Mouse (Mus musculus): ENCODE data around the gene Dtd1. TPM values are rescaled to one million over a fixed set of nuclear protein-coding genes. Genes with fewer than 3 reads are reported as not detected.

The Dtd1 gene
- polyA plus RNA-seq, 1 experiment = 44.7 TPM

DNA sequence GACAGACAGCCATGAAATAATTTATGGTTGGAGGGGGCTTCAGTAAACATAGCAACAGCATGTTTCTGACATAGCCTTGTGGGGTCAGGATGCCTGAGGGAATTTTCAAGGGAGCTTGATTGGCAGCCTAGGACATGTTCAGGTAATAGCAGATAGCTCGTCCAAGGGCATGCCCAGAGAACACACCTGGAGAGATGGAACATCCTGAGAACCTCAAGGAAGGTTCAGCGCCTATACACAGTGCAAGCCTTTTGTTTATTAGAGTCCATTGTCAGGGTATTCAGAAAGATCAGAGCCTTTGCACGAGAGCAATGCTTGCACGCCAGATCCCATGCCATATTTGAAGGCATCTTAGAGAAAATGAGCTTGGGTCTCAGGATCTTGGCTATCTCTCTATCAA is 175.9 kb downstream of the Dtd1 start:
- Histone ChIP-seq H3K9me3 (replicated peaks; ENCODE audit: control insufficient read depth, insufficient read depth, low read length, poor library complexity, severe bottlenecking) (no peaks in the 10 kb centered on the region), H3K27ac (ENCODE audit: insufficient read depth, low read length) (no peak overlapping the region), H3K27me3 (ENCODE audit: control insufficient read depth, insufficient read depth, low read length, poor library complexity, severe bottlenecking) (no peaks in the 10 kb centered on the region), H3K36me3 (ENCODE audit: control insufficient read depth, insufficient read depth, low read length, poor library complexity, severe bottlenecking) (no peaks in the 10 kb centered on the region), H3K9ac (ENCODE audit: low read depth, poor library complexity, severe bottlenecking) (no peak overlapping the region), H3K4me3 (ENCODE audit: low read depth, low read length) (no peak overlapping the region), H3K4me1 (ENCODE audit: control insufficient read depth, insufficient read depth, low read length) (no peaks in the 10 kb centered on the region)
- TF ChIP-seq POLR2A (IDR thresholded peaks at IDR 0.05; ENCODE audit: insufficient read depth, low read length) (no peak), EP300 (IDR thresholded peaks at IDR 0.05; ENCODE audit: insufficient read depth, low read depth, low read length) (no peak), CTCF (IDR thresholded peaks at IDR 0.05; ENCODE audit: low read depth, low read length) (no peak)

DNA sequence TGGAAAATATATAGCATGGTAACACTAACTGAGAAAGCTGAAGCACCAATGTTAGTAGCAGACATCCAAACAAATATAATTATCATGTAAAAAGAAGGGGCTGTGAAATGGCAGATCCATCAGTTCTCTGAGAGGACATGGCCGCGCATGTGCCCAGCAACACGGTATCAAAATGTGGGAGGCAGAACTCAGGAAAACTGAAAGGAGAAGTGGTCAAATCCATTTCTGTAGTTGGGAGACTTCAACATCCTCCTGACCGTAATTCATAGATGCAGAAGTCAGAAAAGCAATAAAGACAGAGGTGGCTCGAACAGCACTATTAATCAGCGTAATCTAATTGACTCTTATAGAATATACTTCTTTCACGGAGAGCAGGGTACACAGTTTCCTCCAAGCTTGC is 179.6 kb downstream of the Dtd1 start:
- no peaks in the 10 kb centered on the region for H3K4me1 ChIP-seq (ENCODE audit: control insufficient read depth, insufficient read depth, low read length)
- H3K4me3 ChIP-seq (ENCODE audit: low read depth, low read length) = no peak overlapping the region
- no peaks in the 10 kb centered on the region for H3K27me3 ChIP-seq (ENCODE audit: control insufficient read depth, insufficient read depth, low read length, poor library complexity, severe bottlenecking)
- no peaks in the 10 kb centered on the region for H3K36me3 ChIP-seq (ENCODE audit: control insufficient read depth, insufficient read depth, low read length, poor library complexity, severe bottlenecking)
- H3K9me3 ChIP-seq (replicated peaks; ENCODE audit: control insufficient read depth, insufficient read depth, low read length, poor library complexity, severe bottlenecking) = no peaks in the 10 kb centered on the region
- no peak overlapping the region for H3K9ac ChIP-seq (ENCODE audit: low read depth, poor library complexity, severe bottlenecking)
- no peak overlapping the region for H3K27ac ChIP-seq (ENCODE audit: insufficient read depth, low read length)
- TF ChIP-seq EP300 (IDR thresholded peaks at IDR 0.05; ENCODE audit: insufficient read depth, low read depth, low read length) = no peak
- TF ChIP-seq POLR2A (IDR thresholded peaks at IDR 0.05; ENCODE audit: insufficient read depth, low read length) = no peak
- TF ChIP-seq CTCF (IDR thresholded peaks at IDR 0.05; ENCODE audit: low read depth, low read length) = no peak

DNA sequence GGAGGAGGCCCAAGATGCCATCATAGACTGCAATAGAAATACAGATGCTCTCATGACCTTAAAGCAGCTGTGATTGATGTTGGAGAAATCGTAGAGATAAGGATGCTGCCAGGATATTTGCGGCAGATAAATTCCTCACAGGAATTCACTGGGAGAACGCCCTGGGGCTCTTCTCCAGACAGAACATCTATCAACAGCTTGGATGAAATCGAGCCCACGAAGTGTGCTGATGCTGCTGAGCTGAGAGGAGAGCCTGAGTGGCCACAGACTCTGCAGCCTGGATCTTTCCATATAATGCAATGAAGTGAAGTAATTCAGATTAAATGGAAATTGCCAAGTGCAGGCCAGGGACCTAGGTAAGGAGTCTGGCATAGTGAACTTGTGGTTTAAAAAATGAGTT is 181.0 kb downstream of the Dtd1 start:
- H3K4me1 ChIP-seq (ENCODE audit: control insufficient read depth, insufficient read depth, low read length) = no peaks in the 10 kb centered on the region
- no peak overlapping the region for H3K27ac ChIP-seq (ENCODE audit: insufficient read depth, low read length)
- H3K27me3 ChIP-seq (ENCODE audit: control insufficient read depth, insufficient read depth, low read length, poor library complexity, severe bottlenecking) = no peaks in the 10 kb centered on the region
- H3K4me3 ChIP-seq (ENCODE audit: low read depth, low read length) = no peak overlapping the region
- H3K9me3 ChIP-seq (replicated peaks; ENCODE audit: control insufficient read depth, insufficient read depth, low read length, poor library complexity, severe bottlenecking) = no peaks in the 10 kb centered on the region
- TF ChIP-seq EP300 (IDR thresholded peaks at IDR 0.05; ENCODE audit: insufficient read depth, low read depth, low read length) (no peak), POLR2A (IDR thresholded peaks at IDR 0.05; ENCODE audit: insufficient read depth, low read length) (no peak)
- no peaks in the 10 kb centered on the region for H3K36me3 ChIP-seq (ENCODE audit: control insufficient read depth, insufficient read depth, low read length, poor library complexity, severe bottlenecking)
- H3K9ac ChIP-seq (ENCODE audit: low read depth, poor library complexity, severe bottlenecking) = no peak overlapping the region

DNA sequence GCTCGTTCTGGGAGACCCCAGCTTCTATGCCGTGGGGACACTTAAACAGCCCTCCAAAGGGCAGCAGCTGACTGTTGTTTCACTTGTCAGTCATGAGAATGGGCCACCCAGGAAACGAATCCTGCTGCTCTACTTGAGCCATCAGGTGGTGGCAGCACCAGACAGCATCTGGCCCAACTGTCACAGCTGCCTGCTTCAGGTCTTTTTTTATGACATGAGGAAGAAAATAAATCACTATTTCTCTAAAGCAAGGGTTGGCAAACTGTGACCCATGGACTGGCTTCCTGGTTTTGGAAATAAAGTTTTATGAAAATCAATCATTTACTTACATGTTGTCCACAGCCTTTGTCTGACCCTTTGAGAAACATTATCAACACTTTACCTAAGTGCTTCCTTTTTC is 182.2 kb downstream of the Dtd1 start:
- Histone ChIP-seq H3K4me1 (ENCODE audit: control insufficient read depth, insufficient read depth, low read length) (no peaks in the 10 kb centered on the region), H3K9ac (ENCODE audit: low read depth, poor library complexity, severe bottlenecking) (no peak overlapping the region), H3K4me3 (ENCODE audit: low read depth, low read length) (no peak overlapping the region), H3K36me3 (ENCODE audit: control insufficient read depth, insufficient read depth, low read length, poor library complexity, severe bottlenecking) (no peaks in the 10 kb centered on the region), H3K27me3 (ENCODE audit: control insufficient read depth, insufficient read depth, low read length, poor library complexity, severe bottlenecking) (no peaks in the 10 kb centered on the region), H3K9me3 (replicated peaks; ENCODE audit: control insufficient read depth, insufficient read depth, low read length, poor library complexity, severe bottlenecking) (no peaks in the 10 kb centered on the region), H3K27ac (ENCODE audit: insufficient read depth, low read length) (no peak overlapping the region)
- TF ChIP-seq CTCF (IDR thresholded peaks at IDR 0.05; ENCODE audit: low read depth, low read length) (peak; percentile 8), EP300 (IDR thresholded peaks at IDR 0.05; ENCODE audit: insufficient read depth, low read depth, low read length) (no peak), POLR2A (IDR thresholded peaks at IDR 0.05; ENCODE audit: insufficient read depth, low read length) (no peak)

DNA sequence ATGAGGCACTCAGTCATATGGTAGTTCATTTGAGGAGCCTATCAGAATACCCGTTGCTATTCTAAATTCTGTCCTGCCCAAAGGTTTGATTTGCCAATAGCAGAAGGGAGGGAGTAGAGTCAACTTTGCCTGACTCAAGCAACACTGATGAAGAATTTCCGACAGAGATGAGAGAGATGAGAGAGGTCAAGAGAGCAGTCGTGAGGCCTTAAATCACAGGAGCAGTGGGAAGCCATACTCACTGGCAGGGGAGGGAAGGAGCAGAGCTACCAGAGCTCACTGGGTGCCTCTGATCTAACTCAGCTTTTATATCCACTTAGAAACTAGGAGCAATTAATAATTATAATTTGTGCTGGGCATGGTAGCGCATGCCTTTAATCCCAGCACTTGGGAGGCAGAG is 182.8 kb downstream of the Dtd1 start:
- Histone ChIP-seq H3K36me3 (ENCODE audit: control insufficient read depth, insufficient read depth, low read length, poor library complexity, severe bottlenecking) (no peaks in the 10 kb centered on the region), H3K27me3 (ENCODE audit: control insufficient read depth, insufficient read depth, low read length, poor library complexity, severe bottlenecking) (no peaks in the 10 kb centered on the region)

DNA sequence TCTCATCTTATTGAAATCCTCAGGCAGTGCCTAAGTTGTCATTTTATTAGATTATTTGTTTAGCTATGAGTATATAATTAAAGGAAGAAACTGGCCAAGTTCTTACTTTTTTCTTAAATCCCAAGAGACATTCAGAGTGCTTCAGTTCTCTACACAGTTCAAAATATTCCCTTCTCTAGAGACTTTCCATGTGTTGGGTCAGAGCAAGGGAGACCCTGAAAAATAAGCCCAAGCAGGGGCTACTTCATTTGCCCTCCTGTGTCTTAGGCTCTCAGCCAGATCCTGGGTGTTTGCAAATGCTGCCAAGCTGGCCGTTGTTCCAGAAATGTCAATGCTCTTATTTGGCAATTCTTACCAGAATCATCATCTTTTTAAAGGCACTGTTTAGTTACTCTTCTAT is 183.5 kb downstream of the Dtd1 start:
- no peak for TF ChIP-seq EP300 (IDR thresholded peaks at IDR 0.05; ENCODE audit: insufficient read depth, low read depth, low read length)
- H3K9me3 ChIP-seq (replicated peaks; ENCODE audit: control insufficient read depth, insufficient read depth, low read length, poor library complexity, severe bottlenecking) = no peaks in the 10 kb centered on the region

More for the DNA sequence above, 182.8 kb downstream of the Dtd1 start:
- no peak overlapping the region for H3K27ac ChIP-seq (ENCODE audit: insufficient read depth, low read length)
- no peak for TF ChIP-seq CTCF (IDR thresholded peaks at IDR 0.05; ENCODE audit: low read depth, low read length)
- no peak for TF ChIP-seq EP300 (IDR thresholded peaks at IDR 0.05; ENCODE audit: insufficient read depth, low read depth, low read length)
- no peak for TF ChIP-seq POLR2A (IDR thresholded peaks at IDR 0.05; ENCODE audit: insufficient read depth, low read length)
- no peak overlapping the region for H3K9ac ChIP-seq (ENCODE audit: low read depth, poor library complexity, severe bottlenecking)
- H3K9me3 ChIP-seq (replicated peaks; ENCODE audit: control insufficient read depth, insufficient read depth, low read length, poor library complexity, severe bottlenecking) = no peaks in the 10 kb centered on the region
- no peak overlapping the region for H3K4me3 ChIP-seq (ENCODE audit: low read depth, low read length)
- no peaks in the 10 kb centered on the region for H3K4me1 ChIP-seq (ENCODE audit: control insufficient read depth, insufficient read depth, low read length)

More for the DNA sequence above, 183.5 kb downstream of the Dtd1 start:
- no peaks in the 10 kb centered on the region for H3K36me3 ChIP-seq (ENCODE audit: control insufficient read depth, insufficient read depth, low read length, poor library complexity, severe bottlenecking)
- no peak overlapping the region for H3K9ac ChIP-seq (ENCODE audit: low read depth, poor library complexity, severe bottlenecking)
- H3K27me3 ChIP-seq (ENCODE audit: control insufficient read depth, insufficient read depth, low read length, poor library complexity, severe bottlenecking) = no peaks in the 10 kb centered on the region
- no peaks in the 10 kb centered on the region for H3K4me1 ChIP-seq (ENCODE audit: control insufficient read depth, insufficient read depth, low read length)
- no peak overlapping the region for H3K4me3 ChIP-seq (ENCODE audit: low read depth, low read length)
- H3K27ac ChIP-seq (ENCODE audit: insufficient read depth, low read length) = no peak overlapping the region

Data from ES-Bruce4 (cell line).